Mouse (Mus musculus): ENCODE measurements around the gene Slc46a3. TPM values are rescaled to one million over a fixed set of nuclear protein-coding genes. Genes with fewer than 3 reads are reported as not detected.

Gene Slc46a3
- polyA plus RNA-seq, 1 experiment = 6.4 TPM

DNA sequence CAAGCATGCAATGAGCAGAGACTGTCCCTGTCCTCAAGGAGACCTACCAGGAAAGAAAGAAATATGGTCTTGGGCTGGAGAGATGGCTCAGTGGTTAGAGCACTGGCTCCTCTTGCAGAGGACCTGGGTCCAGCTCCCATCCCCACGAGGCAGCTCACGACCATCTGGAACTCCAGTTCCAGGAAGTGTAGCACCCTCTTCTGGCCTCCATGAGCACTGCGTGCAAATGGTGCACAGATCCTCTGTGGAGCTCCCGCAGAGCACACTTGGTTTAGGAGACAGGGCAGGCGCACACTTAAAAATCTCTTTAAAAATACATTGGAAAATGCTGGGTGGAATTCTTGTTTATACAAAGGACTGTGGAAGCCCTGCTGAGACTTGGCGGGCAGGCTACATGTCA, 17.1 kb downstream of the Slc46a3 start:
- no peak for TF ChIP-seq POLR2A (IDR thresholded peaks at IDR 0.05; ENCODE audit: control insufficient read depth, low read depth, low read length)
- peak; percentile 46; the same call in 1 of the 2 replicates for TF ChIP-seq CTCF (IDR thresholded peaks at IDR 0.05; ENCODE audit: control insufficient read depth, insufficient read depth, insufficient replicate concordance, low read depth, low read length)
- H3K27me3 ChIP-seq (ENCODE audit: control insufficient read depth, insufficient read depth, low read length) = no peaks in the 10 kb centered on the region
- peaks cover 2% of the 10 kb centered on the region for H3K36me3 ChIP-seq (ENCODE audit: control insufficient read depth, insufficient read depth, low read length)
- H3K27ac ChIP-seq (ENCODE audit: control insufficient read depth, insufficient read depth, low read depth, low read length) = no peak overlapping the region
- no peaks in the 10 kb centered on the region for H3K4me1 ChIP-seq (ENCODE audit: control insufficient read depth, insufficient read depth, low read length)
- H3K4me3 ChIP-seq (ENCODE audit: control insufficient read depth, low read depth, low read length) = no peak overlapping the region

DNA sequence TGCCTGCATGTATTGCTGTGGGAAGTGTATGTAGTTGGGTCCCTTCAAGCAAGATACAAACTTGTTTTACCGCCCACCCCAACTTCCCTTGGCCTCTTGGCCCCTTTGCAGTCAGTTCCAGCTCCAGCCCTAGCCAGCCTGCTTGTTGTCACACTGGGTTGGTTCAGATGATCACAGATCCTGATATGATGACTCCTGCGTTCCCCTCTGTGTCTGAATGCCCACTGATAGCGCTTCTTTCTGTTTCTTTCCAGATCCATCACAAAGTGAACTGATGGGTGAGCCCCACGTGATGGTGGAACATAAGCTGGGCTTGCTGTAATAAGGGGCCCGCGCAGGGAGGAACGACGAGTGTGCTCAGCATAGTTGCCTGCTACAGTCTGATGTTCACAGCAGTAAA, 19.4 kb downstream of the Slc46a3 start:
- H3K27ac ChIP-seq (ENCODE audit: control insufficient read depth, insufficient read depth, low read depth, low read length) = no peak overlapping the region
- peaks cover 2% of the 10 kb centered on the region for H3K36me3 ChIP-seq (ENCODE audit: control insufficient read depth, insufficient read depth, low read length)
- H3K27me3 ChIP-seq (ENCODE audit: control insufficient read depth, insufficient read depth, low read length) = no peaks in the 10 kb centered on the region
- H3K4me1 ChIP-seq (ENCODE audit: control insufficient read depth, insufficient read depth, low read length) = no peaks in the 10 kb centered on the region
- TF ChIP-seq POLR2A (IDR thresholded peaks at IDR 0.05; ENCODE audit: control insufficient read depth, low read depth, low read length) (no peak), CTCF (IDR thresholded peaks at IDR 0.05; ENCODE audit: control insufficient read depth, insufficient read depth, insufficient replicate concordance, low read depth, low read length) (no peak)
- H3K4me3 ChIP-seq (ENCODE audit: control insufficient read depth, low read depth, low read length) = no peak overlapping the region

DNA sequence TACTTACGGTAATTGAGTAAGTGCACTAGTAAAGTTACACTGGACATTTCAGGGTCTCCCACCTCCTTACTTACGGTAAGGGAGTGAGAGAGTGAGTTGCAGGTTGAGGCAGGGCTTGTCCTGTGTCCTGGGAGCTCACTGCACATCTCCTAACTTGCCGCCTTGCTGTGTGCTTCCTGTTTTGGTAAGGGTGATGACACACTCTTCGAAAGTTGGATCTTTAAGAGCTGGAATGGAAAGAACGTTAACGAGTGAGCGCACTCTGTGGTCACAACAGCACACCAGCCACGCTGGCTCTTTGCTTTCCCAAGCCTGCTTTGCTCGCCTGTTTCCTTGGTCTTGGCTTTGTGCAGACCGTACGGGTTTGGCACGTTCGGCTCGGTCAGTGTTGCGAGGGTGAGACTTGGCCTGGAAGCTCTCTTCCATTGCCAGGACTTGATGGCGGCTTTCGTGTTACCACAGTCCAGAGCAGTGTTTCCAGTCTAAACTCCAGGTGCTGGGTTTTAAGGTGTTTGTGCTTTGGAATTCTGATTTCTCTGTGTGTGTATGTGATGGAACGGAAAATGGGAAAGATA, 20.0 kb downstream of the Slc46a3 start:
- Histone ChIP-seq H3K27me3 (ENCODE audit: control insufficient read depth, insufficient read depth, low read length) (no peaks in the 10 kb centered on the region), H3K36me3 (ENCODE audit: control insufficient read depth, insufficient read depth, low read length) (peaks cover 3% of the 10 kb centered on the region), H3K4me1 (ENCODE audit: control insufficient read depth, insufficient read depth, low read length) (no peaks in the 10 kb centered on the region), H3K4me3 (ENCODE audit: control insufficient read depth, low read depth, low read length) (no peak overlapping the region), H3K27ac (ENCODE audit: control insufficient read depth, insufficient read depth, low read depth, low read length) (no peak overlapping the region)
- no peak for TF ChIP-seq CTCF (IDR thresholded peaks at IDR 0.05; ENCODE audit: control insufficient read depth, insufficient read depth, insufficient replicate concordance, low read depth, low read length)
- TF ChIP-seq POLR2A (IDR thresholded peaks at IDR 0.05; ENCODE audit: control insufficient read depth, low read depth, low read length) = no peak

DNA sequence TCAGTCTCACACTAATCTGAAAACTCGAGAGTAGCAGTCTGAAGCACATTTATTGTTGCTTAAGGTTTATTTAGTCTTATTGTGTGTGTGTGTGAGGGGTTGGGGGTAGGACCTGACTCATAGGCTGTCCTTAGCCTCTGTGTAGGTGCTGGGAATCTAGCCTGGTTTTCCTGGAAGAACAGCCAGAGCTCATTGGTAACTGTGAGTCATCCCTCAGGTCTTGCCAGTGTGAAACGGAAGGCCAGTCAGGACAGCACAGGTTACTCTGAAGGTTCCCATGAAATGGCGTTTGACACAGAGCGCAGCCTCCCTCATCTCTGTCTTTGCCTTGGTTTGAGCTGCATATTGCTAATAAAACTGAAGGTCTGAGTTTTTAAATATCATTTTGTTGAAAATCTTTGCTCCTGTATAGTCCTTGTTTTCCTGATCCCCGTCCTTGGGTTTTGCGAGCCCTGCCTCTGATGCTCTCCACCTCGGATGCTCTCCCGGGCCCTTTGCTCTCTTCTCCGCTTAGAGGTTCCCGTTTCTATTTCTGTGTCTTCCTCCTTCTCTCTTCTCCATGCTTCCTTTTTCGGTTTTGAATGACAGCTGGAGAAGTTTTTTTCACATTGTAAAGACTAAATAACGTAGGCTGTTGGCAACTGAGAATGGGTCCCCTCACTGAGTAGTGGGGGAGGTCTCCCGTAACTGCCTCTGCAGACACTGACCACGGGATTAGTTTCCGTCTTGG, 23.4 kb downstream of the Slc46a3 start:
- H3K4me3 ChIP-seq (ENCODE audit: control insufficient read depth, low read depth, low read length) = no peak overlapping the region
- no peaks in the 10 kb centered on the region for H3K4me1 ChIP-seq (ENCODE audit: control insufficient read depth, insufficient read depth, low read length)
- TF ChIP-seq CTCF (IDR thresholded peaks at IDR 0.05; ENCODE audit: control insufficient read depth, insufficient read depth, insufficient replicate concordance, low read depth, low read length) = no peak
- TF ChIP-seq POLR2A (IDR thresholded peaks at IDR 0.05; ENCODE audit: control insufficient read depth, low read depth, low read length) = no peak
- H3K27ac ChIP-seq (ENCODE audit: control insufficient read depth, insufficient read depth, low read depth, low read length) = no peak overlapping the region
- no peaks in the 10 kb centered on the region for H3K27me3 ChIP-seq (ENCODE audit: control insufficient read depth, insufficient read depth, low read length)
- H3K36me3 ChIP-seq (ENCODE audit: control insufficient read depth, insufficient read depth, low read length) = peaks cover 6% of the 10 kb centered on the region; the same call in 1 of the 2 replicates

DNA sequence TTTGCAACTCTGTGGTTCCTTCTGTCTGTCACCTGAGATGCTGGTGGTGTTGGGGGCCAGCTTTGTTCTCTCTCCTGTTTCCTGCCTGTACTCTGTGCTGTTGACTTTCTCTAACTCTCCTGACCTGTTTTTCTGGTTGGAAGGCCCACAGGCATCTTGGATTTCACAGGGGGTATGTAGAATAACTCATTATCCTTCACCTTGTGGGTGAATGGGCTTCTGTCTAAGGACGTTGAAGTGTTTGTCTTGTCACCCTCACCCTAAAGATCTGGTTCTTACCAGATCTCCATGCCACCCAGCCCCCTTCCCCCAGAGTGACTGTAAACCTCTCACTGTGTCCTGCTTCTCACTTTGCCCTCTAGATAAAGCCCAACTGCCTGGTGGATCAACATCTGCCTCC, 24.3 kb downstream of the Slc46a3 start:
- Histone ChIP-seq H3K27ac (ENCODE audit: control insufficient read depth, insufficient read depth, low read depth, low read length) (no peak overlapping the region), H3K4me3 (ENCODE audit: control insufficient read depth, low read depth, low read length) (no peak overlapping the region), H3K36me3 (ENCODE audit: control insufficient read depth, insufficient read depth, low read length) (peaks cover 6% of the 10 kb centered on the region; the same call in 1 of the 2 replicates), H3K27me3 (ENCODE audit: control insufficient read depth, insufficient read depth, low read length) (no peaks in the 10 kb centered on the region), H3K4me1 (ENCODE audit: control insufficient read depth, insufficient read depth, low read length) (no peaks in the 10 kb centered on the region)
- TF ChIP-seq POLR2A (IDR thresholded peaks at IDR 0.05; ENCODE audit: control insufficient read depth, low read depth, low read length) (no peak), CTCF (IDR thresholded peaks at IDR 0.05; ENCODE audit: control insufficient read depth, insufficient read depth, insufficient replicate concordance, low read depth, low read length) (no peak)

DNA sequence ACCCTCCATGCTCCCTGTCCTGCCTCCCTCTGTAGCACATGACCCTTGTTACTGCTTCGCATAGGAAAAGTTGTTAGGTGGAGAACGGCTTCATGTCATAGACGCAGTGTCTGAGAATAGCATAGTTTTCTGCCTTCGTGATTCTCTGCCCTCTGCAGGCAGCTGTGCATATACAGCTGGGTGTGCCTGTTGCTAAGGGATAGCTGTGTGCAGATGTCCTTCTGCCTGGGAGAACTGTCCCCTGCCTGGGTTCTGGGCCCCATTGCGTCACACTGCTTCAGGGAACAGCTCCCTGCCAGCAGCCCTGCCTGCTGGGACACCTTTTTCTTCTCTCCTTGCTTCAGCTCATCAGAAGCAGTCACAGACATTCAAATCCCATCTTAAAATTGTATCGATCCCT, 25.0 kb downstream of the Slc46a3 start:
- Histone ChIP-seq H3K4me3 (ENCODE audit: control insufficient read depth, low read depth, low read length) (no peak overlapping the region), H3K4me1 (ENCODE audit: control insufficient read depth, insufficient read depth, low read length) (no peaks in the 10 kb centered on the region), H3K27me3 (ENCODE audit: control insufficient read depth, insufficient read depth, low read length) (no peaks in the 10 kb centered on the region), H3K36me3 (ENCODE audit: control insufficient read depth, insufficient read depth, low read length) (peaks cover 6% of the 10 kb centered on the region; the same call in 1 of the 2 replicates), H3K27ac (ENCODE audit: control insufficient read depth, insufficient read depth, low read depth, low read length) (no peak overlapping the region)
- TF ChIP-seq CTCF (IDR thresholded peaks at IDR 0.05; ENCODE audit: control insufficient read depth, insufficient read depth, insufficient replicate concordance, low read depth, low read length) (no peak), POLR2A (IDR thresholded peaks at IDR 0.05; ENCODE audit: control insufficient read depth, low read depth, low read length) (no peak)

DNA sequence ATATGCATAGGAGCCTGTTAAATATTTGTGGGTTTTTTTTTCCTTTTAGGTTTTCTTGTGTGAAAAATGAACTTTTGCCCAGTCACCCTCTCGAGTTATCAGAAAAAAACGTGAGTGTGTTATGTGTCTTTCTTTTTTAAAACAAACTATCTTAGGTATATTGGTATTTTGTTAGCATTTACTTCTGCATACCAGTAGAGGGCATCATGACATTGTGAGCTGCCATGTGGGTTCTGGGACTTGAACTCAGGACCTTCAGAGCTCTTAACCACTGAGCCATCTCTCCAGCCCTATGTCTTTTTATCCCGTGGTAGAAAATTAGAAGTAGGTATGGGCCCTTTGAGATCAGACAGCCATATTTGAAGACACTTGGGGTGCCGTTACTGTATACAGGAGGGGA, 25.9 kb downstream of the Slc46a3 start:
- H3K4me1 ChIP-seq (ENCODE audit: control insufficient read depth, insufficient read depth, low read length) = no peaks in the 10 kb centered on the region
- no peak for TF ChIP-seq POLR2A (IDR thresholded peaks at IDR 0.05; ENCODE audit: control insufficient read depth, low read depth, low read length)
- no peak for TF ChIP-seq CTCF (IDR thresholded peaks at IDR 0.05; ENCODE audit: control insufficient read depth, insufficient read depth, insufficient replicate concordance, low read depth, low read length)
- H3K4me3 ChIP-seq (ENCODE audit: control insufficient read depth, low read depth, low read length) = no peak overlapping the region
- peaks cover 4% of the 10 kb centered on the region; the same call in 1 of the 2 replicates for H3K36me3 ChIP-seq (ENCODE audit: control insufficient read depth, insufficient read depth, low read length)
- no peak overlapping the region for H3K27ac ChIP-seq (ENCODE audit: control insufficient read depth, insufficient read depth, low read depth, low read length)
- no peaks in the 10 kb centered on the region for H3K27me3 ChIP-seq (ENCODE audit: control insufficient read depth, insufficient read depth, low read length)

Data from testis, adult 2 months (tissue).